Mouse (Mus musculus) CD4-positive, CD25-positive, alpha-beta regulatory T cell, adult 2 months (primary cell): ENCODE measurements around the gene Ppfia1.

Source experiments
- DNase-seq: peaks from one replicate; pipeline ENCODE4 v3.0.0-alpha.2; 2012; ENCODE audit warnings: low read depth, low spot score

Ppfia1 gene

DNA sequence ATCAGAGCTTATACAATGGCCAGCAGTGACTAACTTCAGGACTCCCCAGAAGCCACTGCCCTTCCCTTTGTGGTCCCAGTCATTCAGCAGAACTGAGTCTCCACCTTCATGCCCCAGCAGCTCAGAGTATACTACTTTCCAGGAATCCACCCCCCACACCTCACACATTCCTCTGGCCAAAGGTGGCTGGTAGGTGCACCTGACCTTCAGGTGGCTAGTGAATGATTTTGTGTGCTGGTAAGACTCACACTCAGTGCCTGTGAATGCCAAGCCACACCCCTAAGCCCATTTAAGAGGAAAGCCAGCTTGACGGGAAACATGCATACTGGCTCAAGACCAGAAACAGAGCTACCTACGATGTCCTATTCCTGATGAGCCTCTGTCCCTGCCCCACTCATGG lies 120.6 kb downstream of the Ppfia1 start:
- DNase-seq: no peak

DNA sequence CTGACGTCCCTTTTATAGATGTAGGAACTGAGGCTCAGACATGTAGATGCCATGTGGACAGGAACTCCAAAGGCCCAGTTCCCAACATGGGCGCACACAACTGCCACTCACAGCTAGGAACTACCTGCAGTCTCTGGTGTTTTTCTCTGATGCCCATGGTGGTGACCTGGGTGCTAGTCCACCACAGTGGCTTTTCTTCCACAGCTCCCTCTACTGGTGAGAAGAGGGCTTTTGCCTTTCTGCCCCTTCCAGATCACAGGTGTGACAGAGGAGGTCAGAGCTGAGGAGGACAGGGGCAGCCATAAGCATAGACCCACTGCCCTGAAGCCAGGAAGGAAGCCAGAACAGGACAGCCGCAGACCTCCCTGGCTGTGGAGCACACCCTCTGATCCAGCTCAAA lies 126.1 kb downstream of the Ppfia1 start:
- peak; percentile 41 for DNase-seq
